Mouse (Mus musculus) kidney, adult 18-20 months (tissue): Measurements from ENCODE around the gene Efna2.

Source experiments
- DNase-seq: peaks from one replicate; pipeline ENCODE4 v3.0.0; 2021

Efna2 gene

GRCm38 (mm10) chr10:80170052-80170451 is 9.2 kb upstream of the Efna2 start:
- no peak for DNase-seq

GRCm38 (mm10) chr10:80170601-80171021 is 8.7 kb upstream of the Efna2 start:
- no peak for DNase-seq

DNA sequence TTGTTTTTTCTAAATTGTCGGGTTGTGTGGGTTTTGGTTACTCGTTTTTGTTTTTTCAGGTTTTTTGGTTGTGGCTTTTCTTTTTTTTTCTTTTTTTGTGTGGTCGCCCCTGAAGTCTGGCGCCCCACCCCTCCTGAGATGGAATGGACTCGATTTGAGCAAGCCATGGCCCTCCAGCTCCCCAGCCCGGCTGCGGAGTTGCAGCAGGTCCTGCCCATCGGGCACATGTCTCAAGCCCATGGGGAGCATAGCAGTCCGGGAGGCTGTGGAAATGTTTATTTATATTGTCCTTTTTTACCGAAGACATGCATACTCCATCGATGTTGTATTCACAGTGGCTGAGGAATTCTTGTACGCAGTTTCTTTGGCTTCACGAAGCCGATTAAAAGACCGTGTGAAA is 8.0 kb upstream of the Efna2 start:
- no peak for DNase-seq

DNA sequence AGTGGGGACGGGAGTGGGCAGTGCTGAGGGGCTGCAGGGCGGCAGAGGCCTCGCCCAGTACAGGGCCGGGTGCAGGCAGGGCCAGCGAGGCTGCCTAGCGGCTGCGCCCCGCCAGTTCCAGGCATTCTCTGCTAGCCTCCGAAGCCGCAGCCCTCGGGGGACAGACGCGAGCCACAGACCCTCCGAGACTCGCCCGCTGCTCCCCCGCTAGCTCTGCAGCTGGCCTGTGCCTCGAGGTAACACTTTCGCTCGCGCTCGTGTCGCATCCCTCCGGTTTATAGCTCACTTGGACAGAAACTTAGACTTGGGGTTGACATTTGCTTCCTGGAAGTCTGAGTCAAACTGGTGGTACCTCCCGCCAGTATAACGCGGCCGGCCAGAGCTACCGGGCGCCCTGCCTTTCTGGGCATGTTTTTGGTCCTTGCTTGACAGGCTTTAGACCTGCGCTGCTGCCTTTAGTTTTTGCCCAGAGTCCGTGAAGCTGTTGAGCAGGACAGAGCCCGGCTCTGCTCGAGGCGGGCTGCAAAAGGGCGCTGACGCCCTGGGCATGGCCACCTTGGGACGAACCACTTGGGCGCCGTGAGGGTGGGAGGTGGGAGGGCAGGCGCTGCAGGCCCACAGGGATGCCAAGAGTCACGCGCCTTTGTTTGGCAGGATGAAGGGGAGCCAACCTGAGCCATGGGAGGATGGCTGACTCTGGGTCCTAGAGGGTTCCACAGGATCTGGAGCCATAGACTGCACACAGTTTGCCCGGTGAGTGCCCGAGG is 7.3 kb upstream of the Efna2 start:
- DNase-seq, result no peak

DNA sequence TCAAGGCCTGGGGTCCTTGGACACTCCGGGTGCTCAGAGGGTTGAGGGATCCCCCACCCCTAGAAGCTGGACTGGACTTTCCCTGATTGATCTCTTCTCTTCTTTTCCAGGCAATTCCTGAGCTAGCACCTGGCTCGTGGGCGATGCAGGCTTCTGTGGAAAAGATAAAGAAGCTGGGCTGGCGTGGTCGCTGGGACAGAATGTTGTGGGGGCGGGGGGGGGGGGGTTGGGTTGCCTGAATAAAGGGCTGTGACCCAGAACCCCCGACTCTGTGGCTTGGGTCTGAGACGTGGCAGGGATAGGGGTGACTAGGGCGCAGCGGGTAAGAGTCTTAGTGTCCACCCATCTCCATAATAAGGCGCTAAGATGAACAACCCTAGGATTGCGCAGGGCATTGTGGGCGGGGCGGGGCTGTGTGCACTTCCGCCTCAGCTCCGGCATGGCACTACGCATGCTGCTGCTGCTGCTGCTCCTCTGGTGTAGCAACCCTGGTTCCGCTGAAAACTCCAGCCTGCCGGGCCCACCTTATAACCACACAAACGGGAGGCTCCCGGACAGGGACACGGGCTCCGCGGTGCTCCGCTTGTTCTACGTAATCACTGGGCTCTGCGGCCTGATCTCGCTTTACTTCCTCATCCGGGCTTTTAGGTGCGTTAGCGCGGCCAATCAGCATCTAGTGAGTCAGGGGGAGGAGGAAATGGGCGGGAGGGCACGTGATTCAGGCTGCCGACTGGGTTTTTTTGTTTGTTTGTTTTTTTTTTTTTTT is 6.6 kb upstream of the Efna2 start, which contains the start of gene 1600002K03Rik:
Gene 1600002K03Rik, plus strand, starts transcription at position 418 of the 766 bp plus-strand sequence.
- DNase-seq, result peak; percentile 92

DNA sequence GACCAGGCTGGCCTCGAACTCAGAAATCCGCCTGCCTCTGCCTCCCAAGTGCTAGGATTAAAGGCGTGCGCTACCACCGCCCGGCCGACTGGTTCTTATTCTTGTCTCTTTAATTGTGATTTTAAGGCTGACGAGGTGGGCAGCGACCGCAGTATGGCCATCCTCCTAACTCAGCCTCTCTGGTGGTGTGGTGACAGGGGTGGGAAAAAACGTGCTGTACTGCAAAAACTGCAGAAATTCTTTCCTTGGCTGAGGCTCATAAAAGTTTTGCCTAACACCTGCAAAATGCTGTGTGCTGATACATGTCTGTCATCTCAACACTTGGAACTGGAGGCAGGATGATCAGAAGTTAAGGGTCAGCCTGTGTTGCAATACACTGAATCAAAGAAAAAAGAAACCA is 5.9 kb upstream of the Efna2 start:
- no peak for DNase-seq

- no peak for DNase-seq
These were observed 5.2 kb upstream of the Efna2 start for GRCm38 (mm10) chr10:80173955-80174640.

GRCm38 (mm10) chr10:80174705-80175104 is 4.6 kb upstream of the Efna2 start:
- DNase-seq, result no peak

DNA sequence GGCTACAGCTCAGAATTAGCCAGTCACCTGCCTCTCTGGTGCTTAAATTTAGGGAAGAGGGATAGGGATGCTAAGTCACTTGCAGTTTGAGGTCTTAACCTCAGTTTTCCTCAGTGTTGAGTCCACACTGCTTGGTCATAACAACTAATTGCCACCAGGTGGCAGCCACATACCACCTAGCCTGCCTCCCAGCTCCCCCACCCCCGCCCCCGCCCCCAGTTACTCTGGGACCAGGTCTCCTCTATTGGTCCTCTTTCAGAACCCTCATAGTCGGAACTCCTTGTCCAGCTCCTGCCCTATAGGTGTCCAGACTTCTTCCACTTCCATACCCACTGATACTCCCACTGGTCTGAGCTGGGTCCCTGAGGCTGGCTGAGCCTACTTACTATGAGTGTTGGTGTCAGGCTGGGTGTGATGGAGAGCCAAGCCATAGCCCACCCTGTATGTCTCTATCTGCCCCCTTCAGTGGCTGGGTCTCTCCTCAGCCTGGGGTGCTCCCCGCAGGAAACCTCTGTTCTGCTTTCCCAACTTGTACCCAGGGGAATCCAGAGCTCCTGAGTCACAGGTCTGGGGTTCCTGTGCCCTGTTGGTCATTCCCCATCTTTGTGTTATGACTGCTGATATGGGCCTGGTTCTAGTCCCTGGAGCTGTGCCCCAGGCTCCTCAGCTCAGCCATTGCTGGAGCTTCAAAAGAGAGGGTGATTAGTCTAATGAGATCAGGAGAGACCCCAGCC is 3.6 kb upstream of the Efna2 start:
- DNase-seq, result peak; percentile 43

GRCm38 (mm10) chr10:80176270-80176834 is 2.9 kb upstream of the Efna2 start:
- DNase-seq, result no peak

- no peak for DNase-seq
These were observed 1.6 kb upstream of the Efna2 start for GRCm38 (mm10) chr10:80177441-80178279.

DNA sequence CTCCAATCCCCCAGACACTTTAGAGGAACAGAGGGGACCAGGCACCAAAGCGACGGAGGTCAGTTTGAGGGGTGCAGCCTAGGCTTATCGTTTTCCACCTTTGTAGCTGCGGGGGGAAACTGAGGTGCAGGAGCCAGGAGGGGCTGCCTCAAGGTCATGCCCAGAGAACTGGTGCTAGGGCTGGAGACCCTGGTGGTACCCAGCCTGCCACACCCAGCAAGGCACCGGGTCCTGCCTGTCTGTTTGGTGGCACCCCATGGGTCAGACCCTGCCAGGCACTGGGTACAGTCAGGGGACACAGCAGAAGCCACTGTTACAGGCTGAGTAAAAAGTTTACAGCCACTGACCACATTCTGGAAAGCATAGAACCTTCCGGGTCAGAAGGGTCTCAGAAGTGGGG is 1.0 kb downstream of the Efna2 start:
- DNase-seq, result no peak

- no peak for DNase-seq
These were observed 1.5 kb downstream of the Efna2 start for GRCm38 (mm10) chr10:80180823-80181222.

DNA sequence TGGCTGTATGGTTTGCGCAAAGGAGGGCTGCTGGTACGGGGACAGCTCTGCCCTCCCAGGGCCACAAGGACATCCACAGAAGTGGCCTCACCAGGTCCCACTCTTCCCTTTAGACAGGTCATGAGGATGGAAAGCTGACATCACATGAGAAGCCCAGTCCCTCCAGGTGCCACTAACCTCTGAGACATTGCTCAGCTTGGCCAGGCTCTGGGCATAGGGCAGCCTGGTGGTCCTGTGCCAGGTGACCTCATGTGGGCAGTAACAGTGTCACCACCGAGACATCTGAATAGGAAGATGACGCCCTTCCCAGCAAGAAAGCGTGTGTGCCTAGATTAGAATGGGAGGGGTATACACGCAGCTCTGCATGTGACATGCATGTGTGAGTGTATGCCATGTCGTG is 3.3 kb downstream of the Efna2 start:
- DNase-seq, result no peak

- no peak for DNase-seq
These were observed 7.4 kb downstream of the Efna2 start for GRCm38 (mm10) chr10:80186649-80187048.

DNA sequence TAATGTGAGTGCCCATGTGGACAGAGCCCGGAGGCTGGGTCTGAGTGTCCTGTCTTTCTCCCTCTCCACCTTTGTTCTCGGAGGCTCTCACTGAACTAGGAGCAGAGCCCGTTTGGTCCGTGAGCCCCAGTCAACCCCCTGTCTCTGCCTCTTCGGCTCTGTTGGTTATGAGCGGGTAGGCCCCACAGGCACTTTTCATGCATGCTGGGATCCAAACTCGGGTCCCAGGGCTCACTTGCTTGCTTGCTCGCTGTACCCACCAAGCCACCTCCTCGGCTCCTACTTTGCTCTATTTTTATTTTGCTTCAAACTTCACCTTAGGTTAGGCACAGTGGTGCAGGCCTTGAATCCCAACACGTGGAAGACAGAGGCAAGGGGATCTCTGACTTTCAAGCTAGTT is 8.5 kb downstream of the Efna2 start:
- DNase-seq, result no peak

GRCm38 (mm10) chr10:80188453-80189024 is 9.3 kb downstream of the Efna2 start:
- DNase-seq, result no peak

GRCm38 (mm10) chr10:80189999-80190398 is 10.7 kb downstream of the Efna2 start:
- DNase-seq, result no peak

DNA sequence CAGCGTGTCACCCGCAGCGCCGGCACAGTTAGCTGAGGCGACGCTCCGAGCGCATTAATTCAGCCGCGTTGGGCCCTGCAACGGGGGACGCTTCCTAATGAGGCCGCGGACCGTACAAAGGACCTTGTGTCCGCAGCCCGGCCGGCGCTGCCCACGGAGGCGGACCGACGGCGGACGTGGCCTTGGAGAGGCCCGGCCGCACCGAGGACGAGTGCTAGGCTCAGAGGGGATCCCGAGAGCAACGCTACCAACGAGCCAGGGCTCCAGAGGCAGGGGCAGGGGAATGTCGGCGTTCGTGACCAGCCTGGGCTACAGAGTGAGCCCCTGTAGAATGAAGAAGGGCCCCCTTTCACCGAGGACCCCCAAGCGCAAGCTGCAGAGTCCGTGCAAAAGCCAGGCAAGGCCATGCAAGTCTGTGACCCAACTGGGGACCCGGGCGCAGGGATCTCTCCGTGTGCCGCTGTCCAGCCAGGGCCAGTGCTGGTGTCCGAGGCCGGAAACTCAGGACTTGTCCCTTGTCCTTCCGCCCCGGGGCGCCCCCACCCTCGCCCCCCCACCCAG is 11.3 kb downstream of the Efna2 start:
- DNase-seq, result peak; percentile 55

GRCm38 (mm10) chr10:80193976-80194375 is 14.7 kb downstream of the Efna2 start:
- DNase-seq, result no peak

DNA sequence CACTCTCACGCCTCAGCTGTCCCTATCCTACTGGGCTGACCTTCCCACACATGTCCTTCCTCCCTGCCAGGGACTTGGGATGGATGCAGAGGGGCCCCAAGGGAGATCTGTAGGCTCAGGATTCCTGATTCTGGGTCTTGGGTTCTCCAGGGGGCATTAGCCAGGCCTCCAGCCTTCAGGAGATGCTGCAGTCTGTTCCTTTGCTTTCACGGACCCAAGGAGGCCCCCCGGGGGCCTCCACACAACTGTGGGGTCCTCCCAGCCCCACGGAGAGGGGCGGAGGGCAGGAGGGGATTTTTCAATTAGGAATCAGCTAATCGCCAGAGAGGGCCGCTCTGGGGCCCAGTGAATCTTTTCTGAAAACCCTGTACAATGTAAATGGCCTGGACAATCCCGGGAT is 15.2 kb downstream of the Efna2 start:
- DNase-seq, result no peak
